Mouse (Mus musculus): ENCODE results near the gene Cdiptos. TPM values are rescaled to one million over a fixed set of nuclear protein-coding genes. Genes with fewer than 3 reads are reported as not detected.

The Cdiptos gene
- polyA plus RNA-seq, 1 experiment: 2.4 TPM

DNA sequence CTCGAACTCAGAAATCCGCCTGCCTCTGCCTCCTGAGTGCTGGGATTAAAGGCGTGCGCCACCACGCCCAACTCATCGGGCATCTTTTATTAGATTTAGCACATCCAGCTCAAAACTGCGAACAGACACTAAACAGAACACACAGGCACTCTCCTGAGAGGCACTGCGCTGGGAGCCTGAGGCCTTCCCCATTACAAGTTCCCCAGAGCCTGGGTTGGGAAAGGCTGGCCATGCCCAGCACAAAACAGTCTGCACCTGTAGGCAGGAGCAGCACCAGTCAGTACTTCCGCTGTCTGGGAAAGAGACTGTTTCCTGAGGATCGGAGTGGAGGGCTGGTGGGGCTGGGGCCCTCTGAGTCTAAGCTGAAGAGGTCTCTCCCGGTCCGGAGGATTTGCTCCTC is 39.1 kb upstream of the Cdiptos start:
- H3K4me3 ChIP-seq (ENCODE audit: low read depth, low read length): no peak overlapping the region
- H3K9ac ChIP-seq (ENCODE audit: low read depth, poor library complexity, severe bottlenecking): peak overlapping the region; percentile 35

DNA sequence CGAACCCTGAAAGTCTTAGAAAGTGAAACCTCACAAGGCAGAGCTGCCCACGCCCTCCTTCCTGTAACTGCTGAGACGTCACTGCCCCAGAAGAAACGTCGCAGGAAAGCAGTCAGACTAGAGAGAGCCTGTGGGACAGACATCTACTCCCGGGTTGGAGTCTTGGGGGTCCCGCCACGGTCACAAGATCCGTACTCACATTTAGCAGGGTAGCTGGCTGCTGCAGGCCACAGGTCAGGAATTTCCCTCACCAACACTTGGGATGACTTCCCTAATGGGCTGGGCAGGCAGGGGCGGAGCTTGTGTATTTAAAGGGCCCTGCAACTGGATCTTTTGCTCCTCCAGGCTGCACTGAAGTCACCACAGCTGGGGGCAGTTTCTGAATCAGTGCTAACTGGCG is 38.4 kb upstream of the Cdiptos start, which contains the start of gene Mvp:
Gene Mvp, minus strand, starts transcription at position 302 of the 400 bp plus-strand sequence.
- TF ChIP-seq POLR2A (IDR thresholded peaks at IDR 0.05; ENCODE audit: insufficient read depth, low read length) (no peak), CTCF (IDR thresholded peaks at IDR 0.05; ENCODE audit: low read depth, low read length) (no peak), EP300 (IDR thresholded peaks at IDR 0.05; ENCODE audit: insufficient read depth, low read depth, low read length) (no peak)
- peaks cover 9% of the 10 kb centered on the region for H3K36me3 ChIP-seq (ENCODE audit: control insufficient read depth, insufficient read depth, low read length, poor library complexity, severe bottlenecking)
- H3K9ac ChIP-seq (ENCODE audit: low read depth, poor library complexity, severe bottlenecking): peak within 1 kb of the TSS; percentile 35
- peaks cover 5% of the 10 kb centered on the region for H3K4me1 ChIP-seq (ENCODE audit: control insufficient read depth, insufficient read depth, low read length)
- H3K4me3 ChIP-seq (ENCODE audit: low read depth, low read length): peak within 1 kb of the TSS; percentile 70
- no peaks in the 10 kb centered on the region for H3K9me3 ChIP-seq (replicated peaks; ENCODE audit: control insufficient read depth, insufficient read depth, low read length, poor library complexity, severe bottlenecking)
- no peaks in the 10 kb centered on the region for H3K27me3 ChIP-seq (ENCODE audit: control insufficient read depth, insufficient read depth, low read length, poor library complexity, severe bottlenecking)
- H3K27ac ChIP-seq (ENCODE audit: insufficient read depth, low read length): peak within 1 kb of the TSS; percentile 61

More for the DNA sequence above, 39.1 kb upstream of the Cdiptos start:
- TF ChIP-seq EP300 (IDR thresholded peaks at IDR 0.05; ENCODE audit: insufficient read depth, low read depth, low read length) (no peak), CTCF (IDR thresholded peaks at IDR 0.05; ENCODE audit: low read depth, low read length) (no peak), POLR2A (IDR thresholded peaks at IDR 0.05; ENCODE audit: insufficient read depth, low read length) (no peak)
- peaks cover 9% of the 10 kb centered on the region for H3K36me3 ChIP-seq (ENCODE audit: control insufficient read depth, insufficient read depth, low read length, poor library complexity, severe bottlenecking)
- H3K9me3 ChIP-seq (replicated peaks; ENCODE audit: control insufficient read depth, insufficient read depth, low read length, poor library complexity, severe bottlenecking): no peaks in the 10 kb centered on the region
- H3K4me1 ChIP-seq (ENCODE audit: control insufficient read depth, insufficient read depth, low read length): peaks cover 5% of the 10 kb centered on the region
- peak overlapping the region; percentile 61 for H3K27ac ChIP-seq (ENCODE audit: insufficient read depth, low read length)
- no peaks in the 10 kb centered on the region for H3K27me3 ChIP-seq (ENCODE audit: control insufficient read depth, insufficient read depth, low read length, poor library complexity, severe bottlenecking)

DNA sequence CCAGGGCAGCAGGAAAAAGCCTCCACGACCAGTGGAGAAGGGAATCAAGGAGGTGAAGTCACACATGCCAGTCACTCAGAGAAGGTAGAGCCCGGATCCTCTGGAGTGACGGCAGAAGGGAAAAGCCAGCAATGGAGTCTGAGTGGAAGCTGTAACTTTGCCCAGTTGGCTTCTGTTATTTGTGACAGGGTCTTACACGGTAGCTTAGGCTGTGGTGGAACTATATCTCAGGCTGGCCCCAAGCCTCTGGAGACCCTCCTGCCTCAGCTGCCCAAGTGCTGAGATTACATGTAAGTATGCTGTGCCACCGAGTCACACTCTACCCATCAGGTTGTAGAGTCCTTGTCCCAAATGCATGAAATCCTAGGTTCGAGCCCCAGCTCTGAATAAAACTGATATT is 37.5 kb upstream of the Cdiptos start:
- TF ChIP-seq CTCF (IDR thresholded peaks at IDR 0.05; ENCODE audit: low read depth, low read length) (no peak), POLR2A (IDR thresholded peaks at IDR 0.05; ENCODE audit: insufficient read depth, low read length) (no peak), EP300 (IDR thresholded peaks at IDR 0.05; ENCODE audit: insufficient read depth, low read depth, low read length) (no peak)
- Histone ChIP-seq H3K36me3 (ENCODE audit: control insufficient read depth, insufficient read depth, low read length, poor library complexity, severe bottlenecking) (peaks cover 9% of the 10 kb centered on the region), H3K27me3 (ENCODE audit: control insufficient read depth, insufficient read depth, low read length, poor library complexity, severe bottlenecking) (no peaks in the 10 kb centered on the region), H3K9ac (ENCODE audit: low read depth, poor library complexity, severe bottlenecking) (no peak overlapping the region), H3K4me1 (ENCODE audit: control insufficient read depth, insufficient read depth, low read length) (peaks cover 5% of the 10 kb centered on the region), H3K9me3 (replicated peaks; ENCODE audit: control insufficient read depth, insufficient read depth, low read length, poor library complexity, severe bottlenecking) (no peaks in the 10 kb centered on the region), H3K4me3 (ENCODE audit: low read depth, low read length) (no peak overlapping the region), H3K27ac (ENCODE audit: insufficient read depth, low read length) (no peak overlapping the region)

DNA sequence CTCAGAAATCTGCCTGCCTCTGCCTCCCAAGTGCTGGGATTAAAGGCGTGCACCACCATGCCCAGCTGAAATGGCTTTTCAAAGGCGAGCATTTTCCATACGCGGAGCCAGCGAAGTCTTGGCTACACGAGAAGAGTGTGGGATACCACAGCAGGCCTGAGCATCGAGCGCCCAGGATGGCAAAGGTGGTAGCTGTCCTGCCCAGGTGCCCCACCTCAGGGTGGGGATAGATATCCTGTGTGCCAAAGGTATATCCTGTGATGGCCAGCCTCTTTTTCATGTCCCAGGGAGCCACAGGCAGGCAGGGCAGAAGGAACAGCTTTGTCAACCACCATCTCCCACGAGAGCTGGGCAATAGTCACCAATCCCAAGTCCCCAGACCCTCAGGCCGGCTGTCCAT is 36.9 kb upstream of the Cdiptos start:
- TF ChIP-seq POLR2A (IDR thresholded peaks at IDR 0.05; ENCODE audit: insufficient read depth, low read length) (no peak), CTCF (IDR thresholded peaks at IDR 0.05; ENCODE audit: low read depth, low read length) (no peak), EP300 (IDR thresholded peaks at IDR 0.05; ENCODE audit: insufficient read depth, low read depth, low read length) (no peak)

DNA sequence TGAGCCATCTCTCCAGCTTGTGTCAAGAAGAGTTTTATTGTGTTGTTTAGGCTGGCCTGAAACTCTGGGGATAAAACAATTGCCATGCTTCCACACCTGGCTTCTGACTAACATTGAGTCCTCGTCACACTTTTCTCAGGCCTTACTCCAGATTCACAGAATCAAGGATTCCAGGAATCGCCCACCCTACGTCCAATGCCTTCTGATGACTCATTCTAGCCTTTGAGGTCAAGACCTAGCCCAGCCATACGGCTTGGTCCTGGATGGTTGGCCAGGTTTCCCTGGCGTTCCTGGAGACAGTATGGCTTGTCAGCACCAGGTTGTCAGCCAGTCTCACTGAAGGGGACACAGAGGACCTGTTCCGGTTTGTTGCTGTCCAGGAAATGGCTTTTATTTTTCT is 36.5 kb upstream of the Cdiptos start:
- Histone ChIP-seq H3K9ac (ENCODE audit: low read depth, poor library complexity, severe bottlenecking) (no peak overlapping the region), H3K27me3 (ENCODE audit: control insufficient read depth, insufficient read depth, low read length, poor library complexity, severe bottlenecking) (no peaks in the 10 kb centered on the region), H3K9me3 (replicated peaks; ENCODE audit: control insufficient read depth, insufficient read depth, low read length, poor library complexity, severe bottlenecking) (no peaks in the 10 kb centered on the region), H3K36me3 (ENCODE audit: control insufficient read depth, insufficient read depth, low read length, poor library complexity, severe bottlenecking) (peaks cover 9% of the 10 kb centered on the region), H3K4me1 (ENCODE audit: control insufficient read depth, insufficient read depth, low read length) (peaks cover 7% of the 10 kb centered on the region), H3K27ac (ENCODE audit: insufficient read depth, low read length) (0 out of 2 replicates have a peak overlapping the region, but pooled peaks have one; percentile 7), H3K4me3 (ENCODE audit: low read depth, low read length) (no peak overlapping the region)
- TF ChIP-seq POLR2A (IDR thresholded peaks at IDR 0.05; ENCODE audit: insufficient read depth, low read length) (no peak), CTCF (IDR thresholded peaks at IDR 0.05; ENCODE audit: low read depth, low read length) (no peak), EP300 (IDR thresholded peaks at IDR 0.05; ENCODE audit: insufficient read depth, low read depth, low read length) (no peak)

More for the DNA sequence above, 36.9 kb upstream of the Cdiptos start:
- Histone ChIP-seq H3K4me3 (ENCODE audit: low read depth, low read length) (no peak overlapping the region), H3K9me3 (replicated peaks; ENCODE audit: control insufficient read depth, insufficient read depth, low read length, poor library complexity, severe bottlenecking) (no peaks in the 10 kb centered on the region), H3K4me1 (ENCODE audit: control insufficient read depth, insufficient read depth, low read length) (peaks cover 5% of the 10 kb centered on the region), H3K9ac (ENCODE audit: low read depth, poor library complexity, severe bottlenecking) (no peak overlapping the region), H3K27ac (ENCODE audit: insufficient read depth, low read length) (no peak overlapping the region), H3K27me3 (ENCODE audit: control insufficient read depth, insufficient read depth, low read length, poor library complexity, severe bottlenecking) (no peaks in the 10 kb centered on the region), H3K36me3 (ENCODE audit: control insufficient read depth, insufficient read depth, low read length, poor library complexity, severe bottlenecking) (peaks cover 9% of the 10 kb centered on the region)

DNA sequence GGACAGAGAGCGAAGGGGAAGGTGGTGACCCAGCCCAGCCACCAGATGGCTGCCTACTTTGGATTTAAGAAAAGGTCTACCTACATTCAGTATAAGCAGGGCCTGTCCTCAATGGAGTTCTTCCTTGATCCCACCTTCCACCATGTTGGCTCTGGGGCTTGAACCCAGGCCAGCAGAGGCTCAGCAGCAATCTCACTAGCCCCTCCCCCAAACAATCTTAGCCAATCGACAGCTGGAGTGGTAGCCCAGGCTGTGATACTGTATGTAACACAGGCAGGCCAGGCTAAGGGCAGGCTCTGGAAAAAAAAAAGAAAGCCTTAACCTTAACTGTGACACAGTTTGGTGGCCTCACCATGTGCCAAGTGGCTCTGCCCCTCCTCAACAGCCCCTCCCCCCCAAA is 35.8 kb upstream of the Cdiptos start:
- H3K36me3 ChIP-seq (ENCODE audit: control insufficient read depth, insufficient read depth, low read length, poor library complexity, severe bottlenecking): peaks cover 9% of the 10 kb centered on the region
- H3K9me3 ChIP-seq (replicated peaks; ENCODE audit: control insufficient read depth, insufficient read depth, low read length, poor library complexity, severe bottlenecking): no peaks in the 10 kb centered on the region
- H3K9ac ChIP-seq (ENCODE audit: low read depth, poor library complexity, severe bottlenecking): peak overlapping the region; percentile 22; the same call in 1 of the 2 replicates
- peak overlapping the region; percentile 21; the same call in 1 of the 2 replicates for H3K4me3 ChIP-seq (ENCODE audit: low read depth, low read length)
- TF ChIP-seq EP300 (IDR thresholded peaks at IDR 0.05; ENCODE audit: insufficient read depth, low read depth, low read length): no peak
- TF ChIP-seq CTCF (IDR thresholded peaks at IDR 0.05; ENCODE audit: low read depth, low read length): no peak
- no peak for TF ChIP-seq POLR2A (IDR thresholded peaks at IDR 0.05; ENCODE audit: insufficient read depth, low read length)
- H3K27ac ChIP-seq (ENCODE audit: insufficient read depth, low read length): 0 out of 2 replicates have a peak overlapping the region, but pooled peaks have one; percentile 20
- no peaks in the 10 kb centered on the region for H3K27me3 ChIP-seq (ENCODE audit: control insufficient read depth, insufficient read depth, low read length, poor library complexity, severe bottlenecking)
- H3K4me1 ChIP-seq (ENCODE audit: control insufficient read depth, insufficient read depth, low read length): peaks cover 7% of the 10 kb centered on the region
